Mouse (Mus musculus): Measurements from ENCODE around the gene Myo16. TPM values are rescaled to one million over a fixed set of nuclear protein-coding genes. Genes with fewer than 3 reads are reported as not detected.

The Myo16 gene
- polyA plus RNA-seq, 1 experiment from 2014 or later, result 0.81 TPM

- H3K4me2 ChIP-seq (ENCODE audit: low read depth, low read length), result no peak overlapping the region
- no peak for ATAC-seq (replicated peaks; ENCODE audit: insufficient number of reproducible peaks, low FRiP score, low TSS enrichment, low read depth)
- H3K4me1 ChIP-seq (ENCODE audit: control insufficient read depth, insufficient read depth, low read length), result no peaks in the 10 kb centered on the region
- H3K27ac ChIP-seq (replicated peaks; ENCODE audit: low read depth, low read length), result no peak overlapping the region
- no peak for DNase-seq (ENCODE audit: low spot score)
- no peaks in the 10 kb centered on the region for H3K9me3 ChIP-seq (replicated peaks; ENCODE audit: control insufficient read depth, low read length)
- no peak overlapping the region for H3K4me3 ChIP-seq (ENCODE audit: low read depth, low read length)
- no peak overlapping the region for H3K9ac ChIP-seq (replicated peaks; ENCODE audit: low read length)
- no peaks in the 10 kb centered on the region for H3K27me3 ChIP-seq (ENCODE audit: control insufficient read depth, insufficient read depth, low read length)
- no peaks in the 10 kb centered on the region for H3K36me3 ChIP-seq (replicated peaks; ENCODE audit: control insufficient read depth, insufficient read depth, low read depth, low read length)
- WGBS, result 70% methylated on average over 2 of the region's 2 CpGs
Measured at GRCm38 (mm10) chr8:10171321-10171720, 17.6 kb downstream of the Myo16 start.

- Histone ChIP-seq H3K27me3 (ENCODE audit: control insufficient read depth, insufficient read depth, low read length) (no peaks in the 10 kb centered on the region), H3K9me3 (replicated peaks; ENCODE audit: control insufficient read depth, low read length) (no peaks in the 10 kb centered on the region), H3K4me1 (ENCODE audit: control insufficient read depth, insufficient read depth, low read length) (no peaks in the 10 kb centered on the region), H3K9ac (replicated peaks; ENCODE audit: low read length) (no peak overlapping the region), H3K36me3 (replicated peaks; ENCODE audit: control insufficient read depth, insufficient read depth, low read depth, low read length) (no peaks in the 10 kb centered on the region), H3K27ac (replicated peaks; ENCODE audit: low read depth, low read length) (no peak overlapping the region), H3K4me2 (ENCODE audit: low read depth, low read length) (no peak overlapping the region), H3K4me3 (ENCODE audit: low read depth, low read length) (no peak overlapping the region)
- DNase-seq (ENCODE audit: low spot score) (no peak), ATAC-seq (replicated peaks; ENCODE audit: insufficient number of reproducible peaks, low FRiP score, low TSS enrichment, low read depth) (no peak)
- WGBS, result 94% methylated on average over 3 of the region's 3 CpGs
Measured at GRCm38 (mm10) chr8:10172278-10172677, 18.6 kb downstream of the Myo16 start.

GRCm38 (mm10) chr8:10173033-10173747 is 19.5 kb downstream of the Myo16 start:
- no peaks in the 10 kb centered on the region for H3K27me3 ChIP-seq (ENCODE audit: control insufficient read depth, insufficient read depth, low read length)
- H3K4me2 ChIP-seq (ENCODE audit: low read depth, low read length), result no peak overlapping the region
- no peak overlapping the region for H3K9ac ChIP-seq (replicated peaks; ENCODE audit: low read length)
- ATAC-seq (replicated peaks; ENCODE audit: insufficient number of reproducible peaks, low FRiP score, low TSS enrichment, low read depth) (no peak), DNase-seq (ENCODE audit: low spot score) (no peak)
- no peak overlapping the region for H3K27ac ChIP-seq (replicated peaks; ENCODE audit: low read depth, low read length)
- WGBS, result 51% methylated on average over 9 of the region's 9 CpGs
- no peaks in the 10 kb centered on the region for H3K4me1 ChIP-seq (ENCODE audit: control insufficient read depth, insufficient read depth, low read length)
- H3K36me3 ChIP-seq (replicated peaks; ENCODE audit: control insufficient read depth, insufficient read depth, low read depth, low read length), result no peaks in the 10 kb centered on the region
- H3K9me3 ChIP-seq (replicated peaks; ENCODE audit: control insufficient read depth, low read length), result no peaks in the 10 kb centered on the region
- no peak overlapping the region for H3K4me3 ChIP-seq (ENCODE audit: low read depth, low read length)

GRCm38 (mm10) chr8:10174201-10174840 is 20.6 kb downstream of the Myo16 start:
- ATAC-seq (replicated peaks; ENCODE audit: insufficient number of reproducible peaks, low FRiP score, low TSS enrichment, low read depth), result no peak
- Histone ChIP-seq H3K36me3 (replicated peaks; ENCODE audit: control insufficient read depth, insufficient read depth, low read depth, low read length) (no peaks in the 10 kb centered on the region), H3K4me2 (ENCODE audit: low read depth, low read length) (no peak overlapping the region), H3K4me3 (ENCODE audit: low read depth, low read length) (no peak overlapping the region), H3K27ac (replicated peaks; ENCODE audit: low read depth, low read length) (no peak overlapping the region), H3K9me3 (replicated peaks; ENCODE audit: control insufficient read depth, low read length) (no peaks in the 10 kb centered on the region), H3K9ac (replicated peaks; ENCODE audit: low read length) (no peak overlapping the region), H3K4me1 (ENCODE audit: control insufficient read depth, insufficient read depth, low read length) (no peaks in the 10 kb centered on the region), H3K27me3 (ENCODE audit: control insufficient read depth, insufficient read depth, low read length) (no peaks in the 10 kb centered on the region)
- WGBS, result 67% methylated on average over 5 of the region's 5 CpGs
- DNase-seq (ENCODE audit: low spot score), result no peak

- no peaks in the 10 kb centered on the region for H3K36me3 ChIP-seq (replicated peaks; ENCODE audit: control insufficient read depth, insufficient read depth, low read depth, low read length)
- 79% methylated on average over 7 of the region's 7 CpGs for WGBS
- no peak overlapping the region for H3K9ac ChIP-seq (replicated peaks; ENCODE audit: low read length)
- no peaks in the 10 kb centered on the region for H3K9me3 ChIP-seq (replicated peaks; ENCODE audit: control insufficient read depth, low read length)
- DNase-seq (ENCODE audit: low spot score), result no peak
- H3K27ac ChIP-seq (replicated peaks; ENCODE audit: low read depth, low read length), result no peak overlapping the region
- H3K4me3 ChIP-seq (ENCODE audit: low read depth, low read length), result no peak overlapping the region
- no peak overlapping the region for H3K4me2 ChIP-seq (ENCODE audit: low read depth, low read length)
- H3K4me1 ChIP-seq (ENCODE audit: control insufficient read depth, insufficient read depth, low read length), result no peaks in the 10 kb centered on the region
- no peaks in the 10 kb centered on the region for H3K27me3 ChIP-seq (ENCODE audit: control insufficient read depth, insufficient read depth, low read length)
- no peak for ATAC-seq (replicated peaks; ENCODE audit: insufficient number of reproducible peaks, low FRiP score, low TSS enrichment, low read depth)
Measured at GRCm38 (mm10) chr8:10174841-10175680, 21.4 kb downstream of the Myo16 start.

- Histone ChIP-seq H3K27ac (replicated peaks; ENCODE audit: low read depth, low read length) (no peak overlapping the region), H3K4me2 (ENCODE audit: low read depth, low read length) (no peak overlapping the region), H3K9me3 (replicated peaks; ENCODE audit: control insufficient read depth, low read length) (no peaks in the 10 kb centered on the region), H3K4me1 (ENCODE audit: control insufficient read depth, insufficient read depth, low read length) (no peaks in the 10 kb centered on the region), H3K36me3 (replicated peaks; ENCODE audit: control insufficient read depth, insufficient read depth, low read depth, low read length) (no peaks in the 10 kb centered on the region), H3K9ac (replicated peaks; ENCODE audit: low read length) (no peak overlapping the region), H3K4me3 (ENCODE audit: low read depth, low read length) (no peak overlapping the region), H3K27me3 (ENCODE audit: control insufficient read depth, insufficient read depth, low read length) (no peaks in the 10 kb centered on the region)
- ATAC-seq (replicated peaks; ENCODE audit: insufficient number of reproducible peaks, low FRiP score, low TSS enrichment, low read depth) (no peak), DNase-seq (ENCODE audit: low spot score) (no peak)
- WGBS, result 84% methylated on average over 4 of the region's 4 CpGs
Measured at GRCm38 (mm10) chr8:10175976-10176375, 22.3 kb downstream of the Myo16 start.

GRCm38 (mm10) chr8:10177131-10177530 is 23.4 kb downstream of the Myo16 start:
- DNase-seq (ENCODE audit: low spot score), result no peak
- H3K4me3 ChIP-seq (ENCODE audit: low read depth, low read length), result no peak overlapping the region
- no peaks in the 10 kb centered on the region for H3K9me3 ChIP-seq (replicated peaks; ENCODE audit: control insufficient read depth, low read length)
- H3K27me3 ChIP-seq (ENCODE audit: control insufficient read depth, insufficient read depth, low read length), result no peaks in the 10 kb centered on the region
- no peak overlapping the region for H3K27ac ChIP-seq (replicated peaks; ENCODE audit: low read depth, low read length)
- H3K4me1 ChIP-seq (ENCODE audit: control insufficient read depth, insufficient read depth, low read length), result no peaks in the 10 kb centered on the region
- H3K9ac ChIP-seq (replicated peaks; ENCODE audit: low read length), result no peak overlapping the region
- no peaks in the 10 kb centered on the region for H3K36me3 ChIP-seq (replicated peaks; ENCODE audit: control insufficient read depth, insufficient read depth, low read depth, low read length)
- 65% methylated on average over 4 of the region's 4 CpGs for WGBS
- no peak overlapping the region for H3K4me2 ChIP-seq (ENCODE audit: low read depth, low read length)
- no peak for ATAC-seq (replicated peaks; ENCODE audit: insufficient number of reproducible peaks, low FRiP score, low TSS enrichment, low read depth)

- Histone ChIP-seq H3K9me3 (replicated peaks; ENCODE audit: control insufficient read depth, low read length) (no peaks in the 10 kb centered on the region), H3K9ac (replicated peaks; ENCODE audit: low read length) (no peak overlapping the region), H3K4me1 (ENCODE audit: control insufficient read depth, insufficient read depth, low read length) (no peaks in the 10 kb centered on the region), H3K4me3 (ENCODE audit: low read depth, low read length) (no peak overlapping the region), H3K4me2 (ENCODE audit: low read depth, low read length) (no peak overlapping the region), H3K27me3 (ENCODE audit: control insufficient read depth, insufficient read depth, low read length) (no peaks in the 10 kb centered on the region), H3K36me3 (replicated peaks; ENCODE audit: control insufficient read depth, insufficient read depth, low read depth, low read length) (no peaks in the 10 kb centered on the region), H3K27ac (replicated peaks; ENCODE audit: low read depth, low read length) (no peak overlapping the region)
- ATAC-seq (replicated peaks; ENCODE audit: insufficient number of reproducible peaks, low FRiP score, low TSS enrichment, low read depth) (no peak), DNase-seq (ENCODE audit: low spot score) (no peak)
Measured at GRCm38 (mm10) chr8:10178986-10179385, 25.3 kb downstream of the Myo16 start.

All from embryonic facial prominence, embryonic 11.5 days (tissue).